Mouse (Mus musculus): ENCODE measurements around the gene Btbd35f2. TPM values are rescaled to one million over a fixed set of nuclear protein-coding genes. Genes with fewer than 3 reads are reported as not detected.
"Not testable (repeated sequence)": the region's sequence is repeated elsewhere in the genome, so short reads cannot be mapped to it uniquely, and the experiment has no call there.

The Btbd35f2 gene
- not detected in 2 replicates for total RNA-seq (2014; rRNA removed; ENCODE audit: low replicate concordance)
- not detected in 2 replicates for polyA plus RNA-seq (2015; fragmentation: Nextera tagmentation; extraction: Ambion mirVana)

GRCm38 (mm10) chrX:32278094-32278493 lies at the start of gene Btbd35f2:
Gene Btbd35f2 (plus strand): TSS chrX:32278394.
- not testable (repeated sequence) for H3K27ac ChIP-seq (ENCODE audit: low read depth); H3K4me2 ChIP-seq (ENCODE audit: low read depth, low read length); H3K9me3 ChIP-seq (replicated peaks; ENCODE audit: control insufficient read depth, low read length); H3K4me1 ChIP-seq (ENCODE audit: control insufficient read depth, insufficient read depth); DNase-seq (ENCODE audit: low spot score); ATAC-seq (ENCODE audit: insufficient read depth, low read depth); H3K36me3 ChIP-seq (replicated peaks; ENCODE audit: control insufficient read depth, insufficient read depth, low read length); H3K9ac ChIP-seq (replicated peaks; ENCODE audit: low read depth, low read length); H3K27me3 ChIP-seq (ENCODE audit: control insufficient read depth, insufficient read depth, low read length); H3K4me3 ChIP-seq (ENCODE audit: low read depth, low read length)
- WGBS, result no CpG with 5 or more reads among the region's 3 CpGs

Other genes starting within 250 kb of the Btbd35f2 start
- gene Btbd35f22, start 230.6 kb upstream of the Btbd35f2 start, total RNA-seq (2014; rRNA removed; ENCODE audit: low replicate concordance), result not detected in 2 replicates
- gene Btbd35f22, start 230.6 kb upstream of the Btbd35f2 start, polyA plus RNA-seq (2015; fragmentation: Nextera tagmentation; extraction: Ambion mirVana), result not detected in 2 replicates